Mouse (Mus musculus) MEL (cell line): Measurements from ENCODE around the gene Dgat2. TPM values are rescaled to one million over a fixed set of nuclear protein-coding genes. Genes with fewer than 3 reads are reported as not detected.

Experiments used
- DNase-seq: peaks from one replicate; pipeline ENCODE4 v3.0.0; 2011; ENCODE audit warnings: low read depth, low spot score
- H3K27ac ChIP-seq: 2 replicates; pipeline ENCODE4 v1.5.1; 2012; ENCODE audit warnings: low read depth, mild to moderate bottlenecking, control low read depth, low read length, moderate library complexity; ENCODE audit not compliant: control insufficient read depth
- H3K27me3 ChIP-seq, 2 experiments: fragments of 150-350 bp in 1 of 2; sonication (generic) in 1 of 2; 2 replicates each; pipeline ENCODE4 v1.6.1; 2012; ENCODE audit warnings: low read length in 2 of 2, mild to moderate bottlenecking in 2 of 2, improper control_type of control experiment in 1 of 2, moderate library complexity in 1 of 2; ENCODE audit not compliant: insufficient read depth in 2 of 2, control insufficient read depth in 1 of 2
- H3K36me3 ChIP-seq, 2 experiments: 2 replicates each; pipeline ENCODE4 v1.6.1; 2012 to 2014; ENCODE audit warnings: low read length in 2 of 2, improper control_type of control experiment in 1 of 2, inconsistent platforms in 1 of 2, mild to moderate bottlenecking in 1 of 2; ENCODE audit not compliant: insufficient read depth in 2 of 2, control insufficient read depth in 1 of 2
- H3K4me1 ChIP-seq, 2 experiments: fragments of 150-350 bp in 1 of 2; sonication (generic) in 1 of 2; 2 replicates each; pipeline ENCODE4 v1.6.1; 2012; ENCODE audit warnings: low read length in 2 of 2, improper control_type of control experiment in 1 of 2, mild to moderate bottlenecking in 1 of 2; ENCODE audit not compliant: insufficient read depth in 2 of 2, control insufficient read depth in 1 of 2
- H3K4me3 ChIP-seq, 2 experiments: fragments of 150-350 bp in 1 of 2; sonication (generic) in 1 of 2; 2 replicates each; pipeline ENCODE4 v1.5.1; 2012; ENCODE audit warnings: low read depth in 2 of 2, low read length in 2 of 2, mild to moderate bottlenecking in 2 of 2, moderate library complexity in 2 of 2, control low read depth in 1 of 2, improper control_type of control experiment in 1 of 2; ENCODE audit not compliant: control insufficient read depth in 1 of 2, insufficient read depth in 1 of 2
- H3K79me2 ChIP-seq: 2 replicates; pipeline ENCODE4 v1.6.1; 2012; ENCODE audit warnings: mild to moderate bottlenecking, low read length, moderate library complexity; ENCODE audit not compliant: control insufficient read depth, poor library complexity, insufficient read depth
- H3K9ac ChIP-seq: 2 replicates; pipeline ENCODE4 v1.6.1; 2012; ENCODE audit warnings: low read depth, mild to moderate bottlenecking, control low read depth, low read length, moderate library complexity; ENCODE audit not compliant: control insufficient read depth, poor library complexity, severe bottlenecking
- H3K9me3 ChIP-seq: fragments of 150-350 bp; sonication (generic); replicated peaks from 2 replicates; pipeline ENCODE4 v1.6.1; 2012; ENCODE audit warnings: mild to moderate bottlenecking, low read length, improper control_type of control experiment, moderate library complexity; ENCODE audit not compliant: insufficient read depth
- CHD1 ChIP-seq: IDR thresholded peaks from 2 replicates; pipeline ENCODE4 v1.6.1; 2012; ENCODE audit warnings: low read depth, mild to moderate bottlenecking, inconsistent platforms, low read length, improper control_type of control experiment
- CHD2 ChIP-seq: IDR thresholded peaks from 2 replicates; pipeline ENCODE4 v1.6.1; 2011; ENCODE audit warnings: low read length, improper control_type of control experiment
- CTCF ChIP-seq, 3 experiments: IDR thresholded peaks in 2 of 3; conservative IDR thresholded peaks in 1 of 3; 2 replicates each; pipeline ENCODE4 v1.5.1; 2011 to 2012; ENCODE audit warnings: low read length in 3 of 3, low read depth in 2 of 3, mild to moderate bottlenecking in 2 of 3, improper control_type of control experiment in 1 of 3, inconsistent platforms in 1 of 3, mixed read lengths in 1 of 3, moderate library complexity in 1 of 3; ENCODE audit not compliant: control insufficient read depth in 1 of 3, insufficient read depth in 1 of 3, poor library complexity in 1 of 3, severe bottlenecking in 1 of 3
- E2F4 ChIP-seq: IDR thresholded peaks from 2 replicates; pipeline ENCODE4 v1.6.1; 2011; ENCODE audit warnings: low read depth, low read length, improper control_type of control experiment, borderline replicate concordance
- ELF1 ChIP-seq: IDR thresholded peaks from 2 replicates; pipeline ENCODE4 v1.6.1; 2014; ENCODE audit warnings: low read depth, mild to moderate bottlenecking, inconsistent platforms, low read length, improper control_type of control experiment, moderate library complexity
- EP300 ChIP-seq, 2 experiments: IDR thresholded peaks; 2 replicates each; pipeline ENCODE4 v1.6.1; 2011; ENCODE audit warnings: improper control_type of control experiment in 2 of 2, low read length in 2 of 2, low read depth in 1 of 2, mild to moderate bottlenecking in 1 of 2
- HCFC1 ChIP-seq: IDR thresholded peaks from 2 replicates; pipeline ENCODE4 v1.6.1; 2012; ENCODE audit warnings: low read depth, mild to moderate bottlenecking, inconsistent platforms, low read length, improper control_type of control experiment, moderate library complexity
- JUND ChIP-seq: IDR thresholded peaks from 2 replicates; pipeline ENCODE4 v1.6.1; 2011; ENCODE audit warnings: low read depth, mild to moderate bottlenecking, improper control_type of control experiment, low read length
- KAT2A ChIP-seq: conservative IDR thresholded peaks from 2 replicates; pipeline ENCODE4 v1.6.1; 2012; ENCODE audit warnings: low read depth, low read length, improper control_type of control experiment, inconsistent platforms
- MAFK ChIP-seq: IDR thresholded peaks from 2 replicates; pipeline ENCODE4 v1.6.1; 2011; ENCODE audit warnings: low read depth, mild to moderate bottlenecking, low read length, improper control_type of control experiment, borderline replicate concordance
- MEF2A ChIP-seq: IDR thresholded peaks from 2 replicates; pipeline ENCODE4 v1.6.1; 2014; ENCODE audit warnings: low read depth, mild to moderate bottlenecking, inconsistent platforms, low read length, improper control_type of control experiment; ENCODE audit not compliant: poor library complexity, insufficient replicate concordance, severe bottlenecking; ENCODE audit errors: extremely low read depth
- MYB ChIP-seq: IDR thresholded peaks from 2 replicates; pipeline ENCODE4 v1.6.1; 2011; ENCODE audit warnings: mild to moderate bottlenecking, low read depth, low read length, improper control_type of control experiment
- NRF1 ChIP-seq: IDR thresholded peaks from 2 replicates; pipeline ENCODE4 v1.6.1; 2014; ENCODE audit warnings: low read depth, mild to moderate bottlenecking, inconsistent platforms, low read length, improper control_type of control experiment, moderate library complexity; ENCODE audit not compliant: poor library complexity, insufficient read depth, severe bottlenecking
- POLR2AphosphoS5 ChIP-seq: IDR thresholded peaks from 2 replicates; pipeline ENCODE4 v1.6.1; 2012; ENCODE audit warnings: low read depth, borderline replicate concordance, mild to moderate bottlenecking, inconsistent platforms, low read length, moderate library complexity, mixed read lengths
- RCOR1 ChIP-seq: IDR thresholded peaks from 2 replicates; pipeline ENCODE4 v1.6.1; 2012; ENCODE audit warnings: low read depth, mild to moderate bottlenecking, inconsistent platforms, low read length, improper control_type of control experiment
- SIN3A ChIP-seq: IDR thresholded peaks from 2 replicates; pipeline ENCODE4 v1.6.1; 2012; ENCODE audit warnings: low read length, improper control_type of control experiment, inconsistent platforms
- TAL1 ChIP-seq: IDR thresholded peaks from 2 replicates; pipeline ENCODE4 v1.6.1; 2012; ENCODE audit warnings: mild to moderate bottlenecking, inconsistent platforms, low read length, moderate library complexity, mixed read lengths
- TBP ChIP-seq: IDR thresholded peaks from 2 replicates; pipeline ENCODE4 v1.8.0; 2011; ENCODE audit warnings: low read depth, low read length, improper control_type of control experiment
- UBTF ChIP-seq: IDR thresholded peaks from 2 replicates; pipeline ENCODE4 v1.6.1; 2012; ENCODE audit warnings: low read depth, mild to moderate bottlenecking, inconsistent platforms, low read length, improper control_type of control experiment, moderate library complexity, borderline replicate concordance; ENCODE audit not compliant: insufficient read depth
- ZC3H11A ChIP-seq: IDR thresholded peaks from 2 replicates; pipeline ENCODE4 v1.6.1; 2012; ENCODE audit warnings: low read depth, mild to moderate bottlenecking, inconsistent platforms, low read length, improper control_type of control experiment
- ZKSCAN1 ChIP-seq: IDR thresholded peaks from 2 replicates; pipeline ENCODE4 v1.6.1; 2012; ENCODE audit warnings: low read depth, mild to moderate bottlenecking, inconsistent platforms, low read length, improper control_type of control experiment, moderate library complexity
- ZMIZ1 ChIP-seq: IDR thresholded peaks from 2 replicates; pipeline ENCODE4 v1.6.1; 2012; ENCODE audit warnings: low read depth, mild to moderate bottlenecking, inconsistent platforms, low read length, improper control_type of control experiment, moderate library complexity
- ZNF384 ChIP-seq: IDR thresholded peaks from 2 replicates; pipeline ENCODE4 v1.6.1; 2012; ENCODE audit warnings: low read depth, mild to moderate bottlenecking, inconsistent platforms, low read length, improper control_type of control experiment
- polyA plus RNA-seq, 2 experiments: library from polyadenylated mRNA; stranded (reverse) in 1 of 2; unstranded in 1 of 2; fragments of >175 nt in 1 of 2; fragments of >200 nt in 1 of 2; gene quantifications; 2 replicates each; pipeline versions ENCODE4 v1.2.1 to v1.2.4; 2012; ENCODE audit warnings: low replicate concordance in 2 of 2, low read depth in 1 of 2; ENCODE audit not compliant: insufficient read length in 2 of 2, insufficient read depth in 1 of 2, missing spikeins in 1 of 2
- total RNA-seq: library from RNA; depleted of rRNA; stranded (reverse); fragments of 300-350 nt; gene quantifications from 2 replicates; pipeline ENCODE4 v1.2.3, GENCODE M21; 2012

Dgat2 gene
- total and polyA plus RNA-seq, 3 experiments, result 4.1 to 7.7 TPM; not detected in 1

DNA sequence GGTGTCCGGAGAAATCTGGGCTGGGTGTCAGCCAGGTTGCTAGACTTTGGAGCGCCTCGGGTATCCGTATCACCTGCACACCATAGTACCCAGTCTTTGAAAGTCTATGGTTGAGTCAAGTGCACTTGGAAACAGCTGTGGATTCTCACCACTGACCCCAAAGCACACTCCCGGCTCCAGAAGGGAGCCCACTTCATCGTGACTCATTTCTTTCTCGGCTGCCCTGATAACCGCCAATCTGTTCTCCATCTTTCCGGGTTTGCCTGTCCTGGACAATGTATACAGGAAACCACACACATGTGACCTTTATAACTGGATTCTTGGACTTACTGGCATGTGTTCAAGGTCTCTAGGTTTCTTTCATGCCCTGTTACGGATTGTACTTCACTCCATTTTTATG lies 44.1 kb upstream of the Dgat2 start:
- DNase-seq, result no peak

GRCm38 (mm10) chr7:99225421-99225820 lies 42.9 kb upstream of the Dgat2 start:
- H3K4me1 ChIP-seq, result no peaks in the 10 kb centered on the region
- H3K4me3 ChIP-seq, result no peak overlapping the region
- no peak overlapping the region for H3K27ac ChIP-seq
- no peaks in the 10 kb centered on the region for H3K79me2 ChIP-seq
- TF ChIP-seq ELF1, result no peak
- no peak for TF ChIP-seq ZC3H11A
- TF ChIP-seq CHD2, result no peak
- no peak for TF ChIP-seq POLR2AphosphoS5
- no peak for TF ChIP-seq HCFC1
- TF ChIP-seq TBP, result no peak
- no peak for TF ChIP-seq EP300 (IDR thresholded peaks at IDR 0.05; ENCODE audit: low read depth in 1 of 2, low read length in 2 of 2)
- TF ChIP-seq SIN3A, result no peak
- no peak for TF ChIP-seq MYB
- no peak for TF ChIP-seq ZKSCAN1
- no peak for TF ChIP-seq CHD1
- TF ChIP-seq KAT2A, result no peak
- TF ChIP-seq ZMIZ1, result no peak
- TF ChIP-seq CTCF (IDR thresholded peaks at IDR 0.05 in 2 of 3, conservative IDR thresholded peaks at IDR 0.05 in 1 of 3; ENCODE audit: control insufficient read depth in 1 of 3, insufficient read depth in 1 of 3, low read depth in 2 of 3, low read length in 3 of 3, poor library complexity in 1 of 3, severe bottlenecking in 1 of 3), result no peak
- TF ChIP-seq MEF2A, result no peak
- TF ChIP-seq NRF1, result no peak
- no peak for TF ChIP-seq ZNF384
- no peak for TF ChIP-seq JUND
- TF ChIP-seq, all 39 proteins: peak for 0
- no peak for DNase-seq
- H3K36me3 ChIP-seq, result no peaks in the 10 kb centered on the region
- no peak overlapping the region for H3K9ac ChIP-seq
- no peaks in the 10 kb centered on the region for H3K9me3 ChIP-seq
- H3K27me3 ChIP-seq, result peaks cover 0 to 4% of the 10 kb centered on the region in 2 experiments; a peak in 1 of 4 replicates

More for the DNA sequence above, 44.1 kb upstream of the Dgat2 start:
- TF ChIP-seq POLR2AphosphoS5 (no peak), EP300 (IDR thresholded peaks at IDR 0.05; ENCODE audit: low read depth in 1 of 2, low read length in 2 of 2) (no peak), TAL1 (no peak), SIN3A (no peak), RCOR1 (no peak), UBTF (no peak), MAFK (no peak), E2F4 (no peak), ZMIZ1 (no peak), KAT2A (no peak), ZNF384 (no peak), ZKSCAN1 (no peak)
- H3K9me3 ChIP-seq, result no peaks in the 10 kb centered on the region
- H3K27ac ChIP-seq, result no peak overlapping the region
- no peak overlapping the region for H3K9ac ChIP-seq
- H3K79me2 ChIP-seq, result no peaks in the 10 kb centered on the region
- no peaks in the 10 kb centered on the region for H3K36me3 ChIP-seq
- no peak overlapping the region for H3K4me3 ChIP-seq
- H3K27me3 ChIP-seq, result peaks cover 0 to 2% of the 10 kb centered on the region in 2 experiments; a peak in 1 of 4 replicates
- H3K4me1 ChIP-seq, result no peaks in the 10 kb centered on the region
